Mouse (Mus musculus): ENCODE measurements at regions not wholly inside any gene's neighbourhood (a gene's known extent, or its start where the extent isn't known, plus 50 kb on each side); places are given as distances from the start of the nearest gene placed in this dataset.

DNA sequence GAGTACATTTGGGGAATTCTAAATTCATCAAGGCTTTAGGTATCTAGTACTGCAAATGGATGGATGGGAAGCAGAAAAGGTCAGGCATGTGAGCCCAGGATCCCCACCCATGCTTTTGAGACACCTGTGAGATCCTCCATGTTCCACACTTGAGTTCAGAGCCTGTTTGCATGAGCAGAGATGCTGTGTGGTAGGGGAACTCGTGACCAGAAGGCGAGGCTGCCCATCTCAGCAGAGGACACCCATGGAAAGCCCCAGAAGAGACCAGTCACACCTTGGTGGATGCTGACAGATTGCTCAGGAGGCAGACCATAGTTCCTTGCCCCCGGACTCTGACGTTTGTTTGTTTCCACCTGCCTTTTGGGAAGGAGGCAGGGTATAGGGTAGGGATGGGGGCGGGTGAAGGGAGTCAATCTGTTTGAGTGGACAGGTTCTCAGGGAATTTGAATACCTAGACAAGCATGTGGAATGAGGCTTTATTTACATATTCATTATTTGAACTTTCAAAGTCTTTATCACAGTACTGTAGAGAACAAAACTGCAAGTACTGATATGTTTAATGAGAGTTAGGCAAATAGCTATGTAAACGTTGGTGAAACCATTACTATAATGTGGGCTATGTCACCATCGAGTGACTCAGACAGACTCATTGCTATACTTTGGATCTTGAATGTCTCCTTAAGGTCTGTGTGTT is 278.5 kb downstream of the Dhx35 start:
- H3K9me3 ChIP-seq, result no peaks in the 10 kb centered on the region
- no peaks in the 10 kb centered on the region for H3K36me3 ChIP-seq
- H3K9ac ChIP-seq, result no peak overlapping the region
- H3K4me3 ChIP-seq, result no peak overlapping the region
- WGBS, result 82% methylated on average over 7 of the region's 7 CpGs
- H3K27me3 ChIP-seq, result 0 out of 2 replicates have a peak, but pooled peaks cover 7% of the 10 kb centered on the region
- H3K27ac ChIP-seq, result no peak overlapping the region
- ATAC-seq (ENCODE audit: insufficient number of reproducible peaks, insufficient read depth, low FRiP score, low TSS enrichment), result no peak
- H3K4me2 ChIP-seq (replicated peaks), result no peak overlapping the region
- H3K4me1 ChIP-seq, result 0 out of 2 replicates have a peak, but pooled peaks cover 2% of the 10 kb centered on the region

DNA sequence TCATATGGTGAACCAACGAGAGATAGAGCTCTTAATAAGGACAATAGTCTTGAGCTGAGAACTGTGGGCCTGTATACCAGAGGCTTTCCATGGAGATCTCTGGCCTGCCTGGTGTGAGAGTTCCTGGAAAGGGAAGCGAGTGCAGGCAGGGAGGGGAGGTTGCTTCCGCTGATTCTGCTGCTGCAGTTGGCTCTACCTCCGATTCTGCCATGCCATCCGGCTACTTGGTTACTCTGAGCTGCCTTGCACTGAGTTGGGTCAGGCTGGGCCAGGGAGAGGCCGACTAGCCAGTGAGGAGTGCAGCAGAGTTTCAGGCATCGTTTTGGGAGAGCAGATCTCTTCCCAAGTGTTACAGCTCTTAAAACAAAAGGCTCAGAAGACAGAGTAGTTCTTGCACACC is 285.2 kb downstream of the Dhx35 start:
- Histone ChIP-seq H3K4me3 (no peak overlapping the region), H3K9me3 (no peaks in the 10 kb centered on the region), H3K36me3 (no peaks in the 10 kb centered on the region), H3K27me3 (no peaks in the 10 kb centered on the region; the same call in 1 of the 2 replicates), H3K4me2 (replicated peaks) (no peak overlapping the region), H3K4me1 (no peaks in the 10 kb centered on the region), H3K27ac (no peak overlapping the region), H3K9ac (no peak overlapping the region)
- WGBS, result 79% methylated on average over 7 of the region's 7 CpGs
- ATAC-seq (ENCODE audit: insufficient number of reproducible peaks, insufficient read depth, low FRiP score, low TSS enrichment), result no peak

DNA sequence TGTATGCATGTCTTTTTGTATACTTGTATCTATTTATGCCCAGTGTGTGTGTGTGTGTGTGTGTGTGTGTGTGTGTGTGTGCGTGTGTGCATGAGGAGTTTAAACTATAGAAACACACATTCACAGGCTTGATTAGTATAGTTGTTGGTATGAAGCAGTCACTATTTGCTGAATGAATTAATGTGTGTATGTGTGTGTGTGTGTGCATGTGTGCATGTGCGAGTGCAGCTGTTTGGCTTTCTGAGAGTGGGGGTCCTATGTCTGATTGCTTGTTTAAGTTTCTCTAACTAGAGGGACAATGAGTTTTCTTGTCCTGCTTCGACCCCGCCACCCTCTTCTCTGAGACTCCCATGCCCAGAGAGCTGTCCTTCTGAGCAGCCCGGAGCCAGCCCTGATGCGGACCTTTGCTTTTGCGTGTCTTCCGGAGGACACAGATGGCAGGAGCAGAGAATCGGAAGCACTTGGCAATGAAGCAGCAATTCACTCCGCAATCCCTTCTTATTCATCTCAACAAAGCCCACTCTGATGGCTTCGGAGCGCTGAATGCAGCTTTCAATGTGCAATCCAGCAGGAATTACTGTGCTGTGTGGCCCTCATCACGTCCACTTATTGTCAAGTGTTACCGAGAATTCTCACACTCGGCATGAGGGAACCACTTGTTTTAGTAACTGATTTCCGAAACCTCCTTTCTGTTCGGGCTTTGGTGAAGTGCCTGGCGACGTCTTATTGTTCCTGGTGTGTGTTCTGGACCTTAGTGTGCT is 286.4 kb downstream of the Dhx35 start:
- Histone ChIP-seq H3K27ac (no peak overlapping the region), H3K4me1 (no peaks in the 10 kb centered on the region), H3K4me2 (replicated peaks) (no peak overlapping the region), H3K36me3 (no peaks in the 10 kb centered on the region), H3K27me3 (no peaks in the 10 kb centered on the region; the same call in 1 of the 2 replicates), H3K9ac (no peak overlapping the region), H3K9me3 (no peaks in the 10 kb centered on the region), H3K4me3 (no peak overlapping the region)
- no peak for ATAC-seq (ENCODE audit: insufficient number of reproducible peaks, insufficient read depth, low FRiP score, low TSS enrichment)
- WGBS, result 75% methylated on average over 19 of the region's 19 CpGs

DNA sequence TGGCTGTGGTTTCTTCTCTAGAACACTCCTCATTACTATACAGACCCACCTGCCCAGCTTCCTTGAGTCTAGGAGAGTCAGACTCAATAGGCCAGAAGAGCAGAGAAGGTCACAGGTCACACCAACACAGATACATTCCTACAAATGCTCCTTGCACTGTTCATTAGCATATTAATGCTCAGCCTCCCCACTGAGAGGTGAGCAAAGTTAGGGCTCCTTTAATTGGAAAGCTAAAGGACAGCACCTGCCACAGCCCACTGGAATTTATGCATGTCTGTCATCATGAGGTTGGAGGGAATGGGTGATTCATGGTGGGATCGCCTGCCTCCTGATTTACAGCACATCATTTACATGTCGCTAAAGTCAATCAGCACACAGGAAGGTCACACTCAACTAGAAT is 292.2 kb downstream of the Dhx35 start:
- H3K9me3 ChIP-seq, result no peaks in the 10 kb centered on the region
- 87% methylated on average over 2 of the region's 2 CpGs for WGBS
- no peak overlapping the region for H3K27ac ChIP-seq
- H3K4me1 ChIP-seq, result no peaks in the 10 kb centered on the region
- H3K27me3 ChIP-seq, result no peaks in the 10 kb centered on the region
- no peak for ATAC-seq (ENCODE audit: insufficient number of reproducible peaks, insufficient read depth, low FRiP score, low TSS enrichment)
- no peaks in the 10 kb centered on the region for H3K36me3 ChIP-seq
- H3K4me2 ChIP-seq (replicated peaks), result no peak overlapping the region
- no peak overlapping the region for H3K9ac ChIP-seq
- H3K4me3 ChIP-seq, result no peak overlapping the region

DNA sequence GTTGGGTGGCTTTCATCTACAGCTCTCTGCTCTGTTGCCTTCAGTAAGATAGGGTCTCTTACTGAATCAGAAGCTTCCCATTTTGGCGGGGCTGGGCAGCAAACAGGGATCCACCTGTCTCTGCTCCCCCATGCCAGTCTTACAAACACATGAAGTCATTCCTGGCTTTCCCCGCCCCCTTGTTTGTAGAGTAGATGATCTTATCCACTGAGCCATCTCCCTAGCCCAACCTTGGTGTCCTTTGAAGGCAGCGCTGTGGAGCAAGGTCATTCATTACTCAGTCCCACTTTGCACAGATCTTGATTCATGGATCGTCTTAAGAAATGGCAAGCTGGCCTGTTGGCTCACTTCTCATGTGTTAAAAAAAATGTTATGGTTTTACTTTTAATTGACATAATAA is 293.6 kb downstream of the Dhx35 start:
- Histone ChIP-seq H3K36me3 (no peaks in the 10 kb centered on the region), H3K4me2 (replicated peaks) (no peak overlapping the region), H3K4me1 (no peaks in the 10 kb centered on the region), H3K9ac (no peak overlapping the region), H3K4me3 (no peak overlapping the region), H3K27me3 (no peaks in the 10 kb centered on the region), H3K27ac (no peak overlapping the region), H3K9me3 (no peaks in the 10 kb centered on the region)
- WGBS, result 85% methylated on average over 4 of the region's 4 CpGs
- no peak for ATAC-seq (ENCODE audit: insufficient number of reproducible peaks, insufficient read depth, low FRiP score, low TSS enrichment)

DNA sequence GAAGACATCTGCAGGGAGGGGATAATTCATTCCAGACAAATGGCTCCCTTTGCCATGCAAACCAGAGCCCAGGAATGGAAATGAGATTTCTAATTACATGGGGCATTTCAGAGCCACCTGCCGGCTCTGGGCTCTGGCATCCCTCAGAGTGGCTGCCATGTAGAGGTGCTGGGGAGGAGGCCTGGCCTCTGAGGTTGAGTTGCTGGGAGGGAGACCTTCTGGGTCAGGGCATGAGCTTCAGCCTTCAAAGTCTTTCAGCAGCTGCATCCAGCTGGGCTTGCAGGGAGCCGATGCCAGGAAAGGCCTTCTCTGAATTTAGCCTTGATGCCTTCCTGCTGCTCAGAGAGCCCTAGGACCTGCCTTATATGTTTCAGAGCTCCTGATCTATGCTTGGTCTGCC is 302.1 kb downstream of the Dhx35 start:
- H3K9ac ChIP-seq, result no peak overlapping the region
- no peak overlapping the region for H3K4me2 ChIP-seq (replicated peaks)
- H3K36me3 ChIP-seq, result no peaks in the 10 kb centered on the region
- 37% methylated on average over 2 of the region's 2 CpGs for WGBS
- no peak overlapping the region for H3K27ac ChIP-seq
- no peak for ATAC-seq (ENCODE audit: insufficient number of reproducible peaks, insufficient read depth, low FRiP score, low TSS enrichment)
- H3K9me3 ChIP-seq, result no peaks in the 10 kb centered on the region
- H3K4me3 ChIP-seq, result no peak overlapping the region
- no peaks in the 10 kb centered on the region for H3K27me3 ChIP-seq
- H3K4me1 ChIP-seq, result peaks cover 5% of the 10 kb centered on the region; the same call in 1 of the 2 replicates

DNA sequence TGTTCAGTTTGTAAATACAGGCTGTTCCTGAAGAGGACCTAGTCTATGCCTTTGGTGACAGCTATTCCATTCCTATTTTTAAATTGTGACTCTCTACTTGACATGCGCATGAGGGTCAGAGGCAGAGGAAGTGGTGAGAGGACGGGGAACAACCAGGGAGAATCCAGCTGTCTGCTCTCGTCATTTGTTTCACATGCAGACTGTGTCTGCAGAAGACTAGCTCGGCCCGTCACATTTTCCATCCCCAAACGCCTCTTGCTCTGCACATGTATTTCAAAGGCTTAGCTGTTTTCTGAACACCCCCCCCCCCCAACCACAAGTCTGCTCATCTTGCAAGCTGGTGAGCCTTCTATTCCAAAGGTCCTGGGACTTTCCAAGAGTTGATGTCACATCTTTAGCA is 339.4 kb downstream of the Dhx35 start:
- WGBS, result 78% methylated on average over 6 of the region's 6 CpGs
- no peak overlapping the region for H3K27ac ChIP-seq
- H3K4me3 ChIP-seq, result no peak overlapping the region
- no peaks in the 10 kb centered on the region for H3K9me3 ChIP-seq
- no peak overlapping the region for H3K9ac ChIP-seq
- H3K4me1 ChIP-seq, result no peaks in the 10 kb centered on the region
- H3K27me3 ChIP-seq, result no peaks in the 10 kb centered on the region
- ATAC-seq (ENCODE audit: insufficient number of reproducible peaks, insufficient read depth, low FRiP score, low TSS enrichment), result no peak
- H3K4me2 ChIP-seq (replicated peaks), result no peak overlapping the region
- no peaks in the 10 kb centered on the region for H3K36me3 ChIP-seq

DNA sequence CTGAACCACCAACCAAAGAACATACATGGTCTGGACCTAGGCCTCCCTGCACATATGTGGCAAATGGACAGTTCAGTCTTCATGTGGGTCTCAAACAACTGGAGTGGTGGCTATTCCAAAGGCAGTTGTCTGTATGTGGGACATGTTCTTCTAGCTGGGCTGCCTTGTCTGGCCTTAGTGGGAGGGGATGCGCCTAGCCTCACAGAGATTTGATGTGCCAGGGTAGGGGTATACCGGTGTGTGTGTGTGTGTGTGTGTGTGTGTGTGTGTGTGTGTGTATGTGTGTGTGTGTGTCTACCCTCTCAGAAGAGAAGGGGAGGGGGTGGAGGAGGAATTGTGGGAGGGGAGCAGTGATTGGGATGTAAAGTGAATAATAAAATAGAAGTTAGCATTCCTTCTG is 344.0 kb downstream of the Dhx35 start:
- no peak overlapping the region for H3K27ac ChIP-seq
- no peak overlapping the region for H3K9ac ChIP-seq
- no peak for ATAC-seq (ENCODE audit: insufficient number of reproducible peaks, insufficient read depth, low FRiP score, low TSS enrichment)
- H3K4me3 ChIP-seq, result no peak overlapping the region
- no peak overlapping the region for H3K4me2 ChIP-seq (replicated peaks)
- no peaks in the 10 kb centered on the region for H3K27me3 ChIP-seq
- no peaks in the 10 kb centered on the region for H3K9me3 ChIP-seq
- no peaks in the 10 kb centered on the region for H3K4me1 ChIP-seq
- 89% methylated on average over 2 of the region's 2 CpGs for WGBS
- H3K36me3 ChIP-seq, result no peaks in the 10 kb centered on the region

DNA sequence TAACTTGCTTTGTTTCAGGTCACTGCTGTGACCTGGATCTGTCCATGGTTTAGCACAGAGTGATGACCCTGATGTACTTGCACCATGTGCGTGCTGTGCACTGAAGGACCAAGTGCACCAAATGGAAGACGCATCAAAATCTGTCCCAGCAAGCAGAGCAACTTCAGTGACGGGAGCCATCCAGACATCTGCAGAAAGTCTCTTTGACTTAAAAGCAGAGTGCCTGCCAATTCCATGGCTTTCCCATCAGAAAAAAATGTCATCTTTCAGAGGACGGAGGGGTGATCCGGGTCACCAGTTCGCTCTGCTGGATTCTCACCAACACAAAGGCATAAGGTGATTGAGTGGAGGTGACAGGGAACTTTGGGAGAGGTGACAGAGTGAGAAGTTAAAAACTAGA is 351.4 kb downstream of the Dhx35 start:
- 87% methylated on average over 6 of the region's 6 CpGs for WGBS
- Histone ChIP-seq H3K4me2 (replicated peaks) (no peak overlapping the region), H3K4me1 (no peaks in the 10 kb centered on the region), H3K4me3 (no peak overlapping the region), H3K9ac (no peak overlapping the region), H3K36me3 (no peaks in the 10 kb centered on the region), H3K27me3 (no peaks in the 10 kb centered on the region), H3K27ac (no peak overlapping the region), H3K9me3 (no peaks in the 10 kb centered on the region)
- no peak for ATAC-seq (ENCODE audit: insufficient number of reproducible peaks, insufficient read depth, low FRiP score, low TSS enrichment)

DNA sequence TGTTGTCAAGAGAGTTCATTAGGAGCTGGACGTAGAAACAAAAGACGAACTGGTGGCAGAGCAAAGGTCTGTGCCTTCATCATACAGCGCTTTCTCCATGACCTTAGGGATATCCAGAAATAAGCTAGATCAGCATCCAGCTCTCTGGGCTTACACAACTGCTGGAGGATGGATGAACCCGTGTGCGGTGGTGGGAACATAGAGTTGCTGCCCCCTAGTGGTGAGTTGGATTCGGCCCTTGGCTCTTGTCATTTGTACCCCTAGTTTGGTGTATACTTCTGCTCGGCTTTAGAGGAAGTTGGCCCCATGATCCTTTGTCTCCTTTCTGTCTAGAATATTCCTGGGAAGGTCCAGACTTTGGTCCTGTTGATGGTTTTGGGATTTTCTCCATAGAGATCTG is 369.4 kb downstream of the Dhx35 start:
- 38% methylated on average over 7 of the region's 7 CpGs for WGBS
- H3K9me3 ChIP-seq, result no peaks in the 10 kb centered on the region
- H3K9ac ChIP-seq, result no peak overlapping the region
- ATAC-seq (ENCODE audit: insufficient number of reproducible peaks, insufficient read depth, low FRiP score, low TSS enrichment), result no peak
- H3K4me2 ChIP-seq (replicated peaks), result no peak overlapping the region
- H3K4me3 ChIP-seq, result no peak overlapping the region
- no peak overlapping the region for H3K27ac ChIP-seq
- no peaks in the 10 kb centered on the region for H3K4me1 ChIP-seq
- no peaks in the 10 kb centered on the region for H3K36me3 ChIP-seq
- no peaks in the 10 kb centered on the region for H3K27me3 ChIP-seq

DNA sequence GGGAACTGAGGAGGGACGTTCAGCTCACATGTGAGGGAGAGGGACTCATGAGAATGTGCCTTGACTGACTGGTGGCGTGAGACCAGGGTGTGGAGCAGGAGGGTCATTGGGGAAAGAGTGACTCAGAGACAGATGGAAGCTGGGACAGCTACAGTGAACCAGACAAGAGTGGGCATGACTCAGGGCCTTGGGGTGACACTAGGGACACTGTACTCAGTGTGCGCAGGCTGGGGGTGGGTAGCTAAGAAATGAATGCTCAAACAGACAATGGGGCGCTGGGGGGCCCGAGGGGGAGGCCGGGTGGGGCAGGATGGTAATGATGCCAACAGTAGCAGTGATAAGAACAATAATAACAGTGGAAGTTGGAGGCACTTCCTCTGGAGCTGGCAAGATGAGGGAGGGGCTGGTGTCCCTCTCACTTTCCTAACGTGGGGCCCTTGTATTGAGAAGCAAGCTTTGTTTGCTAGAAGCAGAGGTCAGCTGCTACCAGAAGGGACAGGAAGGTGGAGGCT is 374.0 kb downstream of the Dhx35 start:
- H3K36me3 ChIP-seq, result no peaks in the 10 kb centered on the region
- H3K27ac ChIP-seq, result no peak overlapping the region
- H3K4me3 ChIP-seq, result no peak overlapping the region
- no peaks in the 10 kb centered on the region for H3K4me1 ChIP-seq
- H3K9ac ChIP-seq, result no peak overlapping the region
- H3K27me3 ChIP-seq, result no peaks in the 10 kb centered on the region
- no peaks in the 10 kb centered on the region for H3K9me3 ChIP-seq
- WGBS, result 65% methylated on average over 7 of the region's 7 CpGs
- no peak overlapping the region for H3K4me2 ChIP-seq (replicated peaks)
- ATAC-seq (ENCODE audit: insufficient number of reproducible peaks, insufficient read depth, low FRiP score, low TSS enrichment), result no peak

DNA sequence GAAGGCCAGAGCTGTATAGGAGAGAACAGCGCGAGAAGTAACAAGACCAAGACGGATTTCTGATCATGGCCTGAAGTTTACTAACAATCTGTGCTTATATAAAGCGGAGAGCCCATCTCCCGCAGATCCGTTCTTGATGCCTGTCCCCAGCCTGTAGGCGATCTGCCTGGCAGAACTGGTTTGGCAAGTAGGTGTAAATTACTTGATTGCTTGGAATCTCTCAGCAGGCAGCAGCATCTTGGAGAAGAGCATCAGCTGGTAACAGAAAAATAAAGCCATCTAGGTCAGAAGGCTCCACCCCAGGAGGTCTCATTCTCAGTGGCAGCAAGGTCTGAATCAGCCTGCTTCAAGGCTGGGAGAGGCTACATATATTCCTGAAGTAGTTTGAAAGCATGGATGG is 401.5 kb downstream of the Dhx35 start:
- H3K4me1 ChIP-seq, result no peaks in the 10 kb centered on the region
- WGBS, result 37% methylated on average over 7 of the region's 7 CpGs
- no peak for ATAC-seq (ENCODE audit: insufficient number of reproducible peaks, insufficient read depth, low FRiP score, low TSS enrichment)
- no peak overlapping the region for H3K9ac ChIP-seq
- H3K27me3 ChIP-seq, result no peaks in the 10 kb centered on the region
- H3K4me3 ChIP-seq, result no peak overlapping the region
- no peak overlapping the region for H3K4me2 ChIP-seq (replicated peaks)
- H3K27ac ChIP-seq, result no peak overlapping the region
- no peaks in the 10 kb centered on the region for H3K9me3 ChIP-seq
- no peaks in the 10 kb centered on the region for H3K36me3 ChIP-seq

All from embryonic facial prominence, embryonic 12.5 days (tissue).